Mouse (Mus musculus): ENCODE results near the gene Gpr85.

Gene Gpr85

GRCm38 (mm10) chr6:13816661-13817060 is 23.1 kb downstream of the Gpr85 start:
- DNase-seq (ENCODE audit: low spot score in 2 of 2): no peak

GRCm38 (mm10) chr6:13812157-13812556 is 27.6 kb downstream of the Gpr85 start:
- no peak for DNase-seq (ENCODE audit: low spot score in 2 of 2)

- DNase-seq (ENCODE audit: low spot score in 2 of 2): no peak
Observed at GRCm38 (mm10) chr6:13800071-13800470, 39.7 kb downstream of the Gpr85 start.

- DNase-seq (ENCODE audit: low spot score in 2 of 2): no peak
Observed at GRCm38 (mm10) chr6:13797389-13797788, 42.4 kb downstream of the Gpr85 start.

Measured in urinary bladder, postnatal 4 days (tissue).